Mouse (Mus musculus): Measurements from ENCODE around the gene Fig4. TPM values are rescaled to one million over a fixed set of nuclear protein-coding genes. Genes with fewer than 3 reads are reported as not detected.

The Fig4 gene
- polyA plus RNA-seq, 1 experiment from 2014 or later: 65.9 TPM

DNA sequence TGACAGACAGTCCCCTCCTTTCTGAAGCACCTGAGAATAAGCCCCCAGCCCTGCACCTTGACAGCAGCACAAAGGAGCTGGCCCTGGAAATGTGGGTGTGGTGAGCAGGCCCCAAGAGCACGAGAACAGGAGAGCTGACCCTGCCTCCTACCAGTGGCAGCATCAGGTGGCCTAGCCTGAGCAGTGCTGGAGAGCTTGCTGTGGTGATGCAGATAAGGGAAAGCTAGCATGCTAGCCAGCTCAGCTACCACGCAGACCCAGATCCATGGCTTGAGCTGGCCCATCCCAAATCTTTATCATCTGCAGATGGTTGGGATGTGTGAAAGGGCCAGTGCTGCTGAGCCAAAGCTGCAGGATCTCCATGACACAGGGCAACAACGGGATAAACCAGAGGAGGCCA, 113.7 kb downstream of the Fig4 start:
- Histone ChIP-seq H3K9ac (ENCODE audit: low read length) (no peak overlapping the region), H3K27ac (ENCODE audit: low read length) (no peak overlapping the region), H3K27me3 (ENCODE audit: control insufficient read depth, insufficient read depth, low read length) (no peaks in the 10 kb centered on the region), H3K9me3 (replicated peaks; ENCODE audit: control insufficient read depth, low read length) (no peaks in the 10 kb centered on the region), H3K4me2 (ENCODE audit: low read depth, low read length) (no peak overlapping the region), H3K4me3 (ENCODE audit: low read length) (no peak overlapping the region), H3K4me1 (ENCODE audit: control insufficient read depth, insufficient read depth, low read length) (no peaks in the 10 kb centered on the region), H3K36me3 (ENCODE audit: control insufficient read depth, insufficient read depth) (peaks cover 19% of the 10 kb centered on the region)
- 58% methylated on average over 3 of the region's 3 CpGs for WGBS
- no peak for ATAC-seq (replicated peaks; ENCODE audit: extremely low read depth, insufficient read depth, low FRiP score)

DNA sequence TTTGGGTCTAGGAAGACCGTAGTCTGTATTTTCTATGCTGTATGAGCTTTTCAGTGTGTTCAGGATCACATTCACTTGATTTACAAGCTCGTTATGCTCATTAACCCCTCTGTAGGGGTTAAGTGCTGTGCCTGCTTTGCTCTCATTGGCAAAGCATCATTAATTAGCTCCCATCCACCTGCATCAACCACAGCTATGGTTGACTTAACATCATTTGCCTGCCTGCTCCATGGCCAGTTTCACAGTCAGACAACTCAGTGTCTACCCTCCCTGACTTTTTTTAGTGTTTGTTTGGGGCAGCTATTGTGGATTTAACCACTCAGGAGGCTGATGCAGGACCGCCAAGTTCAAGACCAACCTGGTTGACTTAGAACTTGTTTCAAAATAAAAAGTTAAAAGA, 119.1 kb downstream of the Fig4 start:
- WGBS: 81% methylated on average over 3 of the region's 3 CpGs
- Histone ChIP-seq H3K27me3 (ENCODE audit: control insufficient read depth, insufficient read depth, low read length) (no peaks in the 10 kb centered on the region), H3K27ac (ENCODE audit: low read length) (no peak overlapping the region), H3K36me3 (ENCODE audit: control insufficient read depth, insufficient read depth) (peaks cover 14% of the 10 kb centered on the region), H3K9ac (ENCODE audit: low read length) (no peak overlapping the region), H3K9me3 (replicated peaks; ENCODE audit: control insufficient read depth, low read length) (no peaks in the 10 kb centered on the region), H3K4me3 (ENCODE audit: low read length) (no peak overlapping the region), H3K4me1 (ENCODE audit: control insufficient read depth, insufficient read depth, low read length) (no peaks in the 10 kb centered on the region), H3K4me2 (ENCODE audit: low read depth, low read length) (no peak overlapping the region)
- ATAC-seq (replicated peaks; ENCODE audit: extremely low read depth, insufficient read depth, low FRiP score): no peak

DNA sequence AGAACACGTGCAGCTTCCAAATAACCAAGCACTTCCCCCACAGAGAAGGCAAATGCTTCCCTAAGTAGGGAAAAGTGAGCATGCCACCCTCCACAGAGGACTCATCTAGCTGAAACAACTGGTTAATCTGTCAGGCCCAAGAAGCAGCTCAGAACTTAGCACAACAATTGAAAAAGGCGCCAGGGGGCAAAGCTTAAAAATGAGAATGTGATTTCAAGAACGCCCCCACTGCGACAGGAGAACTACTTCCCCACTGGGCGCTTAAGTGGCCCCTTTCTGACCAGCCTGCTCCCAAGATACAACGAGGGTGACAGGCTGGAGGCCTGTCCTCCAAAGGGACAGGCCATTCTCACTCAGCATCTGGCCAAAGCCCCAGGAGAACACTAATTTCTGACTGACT, 120.4 kb downstream of the Fig4 start:
- Histone ChIP-seq H3K9ac (ENCODE audit: low read length) (no peak overlapping the region), H3K36me3 (ENCODE audit: control insufficient read depth, insufficient read depth) (peaks cover 8% of the 10 kb centered on the region), H3K27ac (ENCODE audit: low read length) (no peak overlapping the region), H3K4me2 (ENCODE audit: low read depth, low read length) (no peak overlapping the region), H3K4me3 (ENCODE audit: low read length) (no peak overlapping the region), H3K4me1 (ENCODE audit: control insufficient read depth, insufficient read depth, low read length) (no peaks in the 10 kb centered on the region), H3K27me3 (ENCODE audit: control insufficient read depth, insufficient read depth, low read length) (no peaks in the 10 kb centered on the region), H3K9me3 (replicated peaks; ENCODE audit: control insufficient read depth, low read length) (no peaks in the 10 kb centered on the region)
- 24% methylated on average over 6 of the region's 6 CpGs for WGBS
- ATAC-seq (replicated peaks; ENCODE audit: extremely low read depth, insufficient read depth, low FRiP score): no peak

DNA sequence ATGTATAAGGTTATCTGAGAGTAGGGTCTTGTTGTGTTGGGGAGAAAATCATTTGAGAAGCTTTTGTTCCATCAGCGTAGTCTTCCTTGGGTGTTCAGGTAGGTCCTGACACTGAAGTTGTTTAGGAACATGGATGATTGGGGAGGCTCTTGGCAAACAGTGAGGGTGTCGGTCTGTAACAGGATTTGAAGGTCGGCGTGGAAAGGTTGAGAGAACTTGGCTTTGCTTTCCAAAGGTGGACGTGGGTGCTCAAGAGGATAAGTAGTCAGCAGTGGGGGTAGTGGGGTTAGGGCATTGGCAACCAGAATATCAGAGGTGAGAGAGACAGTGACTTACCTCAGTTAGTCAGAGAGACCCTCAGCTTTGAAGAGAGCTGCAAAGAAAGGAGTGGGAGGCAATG, 136.9 kb downstream of the Fig4 start:
- H3K4me1 ChIP-seq (ENCODE audit: control insufficient read depth, insufficient read depth, low read length): no peaks in the 10 kb centered on the region
- no peaks in the 10 kb centered on the region for H3K9me3 ChIP-seq (replicated peaks; ENCODE audit: control insufficient read depth, low read length)
- H3K4me3 ChIP-seq (ENCODE audit: low read length): no peak overlapping the region
- ATAC-seq (replicated peaks; ENCODE audit: extremely low read depth, insufficient read depth, low FRiP score): no peak
- WGBS: 79% methylated on average over 5 of the region's 5 CpGs
- no peaks in the 10 kb centered on the region for H3K27me3 ChIP-seq (ENCODE audit: control insufficient read depth, insufficient read depth, low read length)
- H3K27ac ChIP-seq (ENCODE audit: low read length): no peak overlapping the region
- no peak overlapping the region for H3K4me2 ChIP-seq (ENCODE audit: low read depth, low read length)
- H3K36me3 ChIP-seq (ENCODE audit: control insufficient read depth, insufficient read depth): no peaks in the 10 kb centered on the region
- H3K9ac ChIP-seq (ENCODE audit: low read length): no peak overlapping the region

DNA sequence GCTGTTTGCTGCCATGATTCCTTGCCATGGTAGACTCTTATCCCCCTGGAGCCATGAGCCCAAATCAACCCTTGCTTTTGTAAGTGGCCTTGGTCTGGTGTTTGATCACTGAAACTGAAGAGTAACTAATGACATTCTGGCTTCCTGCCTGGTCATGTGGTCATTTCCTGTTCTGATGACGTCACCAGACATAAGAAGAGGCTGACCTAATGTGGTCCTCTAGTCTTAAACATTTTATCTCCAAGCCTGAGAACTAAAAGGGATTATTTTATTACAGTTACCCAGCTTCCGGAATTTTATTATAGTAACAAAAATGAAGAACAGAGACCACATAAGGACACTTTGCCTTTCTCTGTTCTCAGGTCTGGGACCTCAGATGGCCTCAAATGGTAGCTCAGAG, 140.0 kb downstream of the Fig4 start:
- Histone ChIP-seq H3K4me2 (ENCODE audit: low read depth, low read length) (no peak overlapping the region), H3K27ac (ENCODE audit: low read length) (no peak overlapping the region), H3K4me1 (ENCODE audit: control insufficient read depth, insufficient read depth, low read length) (no peaks in the 10 kb centered on the region), H3K9me3 (replicated peaks; ENCODE audit: control insufficient read depth, low read length) (no peaks in the 10 kb centered on the region), H3K9ac (ENCODE audit: low read length) (no peak overlapping the region), H3K27me3 (ENCODE audit: control insufficient read depth, insufficient read depth, low read length) (no peaks in the 10 kb centered on the region), H3K36me3 (ENCODE audit: control insufficient read depth, insufficient read depth) (no peaks in the 10 kb centered on the region), H3K4me3 (ENCODE audit: low read length) (no peak overlapping the region)
- ATAC-seq (replicated peaks; ENCODE audit: extremely low read depth, insufficient read depth, low FRiP score): no peak
- 61% methylated on average over 2 of the region's 2 CpGs for WGBS

DNA sequence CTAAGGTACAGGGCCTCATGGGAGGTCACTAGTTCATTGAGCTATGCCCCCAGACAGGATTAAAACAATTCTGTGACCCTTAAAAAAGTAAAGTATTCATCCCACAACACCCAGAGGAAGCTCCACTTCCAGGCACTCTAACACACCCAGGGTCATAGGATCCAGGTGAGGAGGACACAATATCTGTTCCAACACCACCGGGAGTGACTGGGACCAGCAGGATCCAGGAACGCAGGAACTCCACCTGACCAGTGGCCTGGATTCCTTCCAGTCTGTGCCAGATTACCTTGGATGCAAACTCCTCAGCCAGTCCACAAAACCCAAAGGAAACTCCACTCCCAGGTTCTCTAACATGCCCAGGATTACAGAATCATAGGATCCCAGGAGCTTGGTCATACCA, 145.8 kb downstream of the Fig4 start:
- Histone ChIP-seq H3K4me1 (ENCODE audit: control insufficient read depth, insufficient read depth, low read length) (no peaks in the 10 kb centered on the region), H3K9me3 (replicated peaks; ENCODE audit: control insufficient read depth, low read length) (no peaks in the 10 kb centered on the region), H3K9ac (ENCODE audit: low read length) (no peak overlapping the region), H3K27me3 (ENCODE audit: control insufficient read depth, insufficient read depth, low read length) (no peaks in the 10 kb centered on the region), H3K4me2 (ENCODE audit: low read depth, low read length) (no peak overlapping the region), H3K4me3 (ENCODE audit: low read length) (no peak overlapping the region), H3K36me3 (ENCODE audit: control insufficient read depth, insufficient read depth) (no peaks in the 10 kb centered on the region), H3K27ac (ENCODE audit: low read length) (no peak overlapping the region)
- ATAC-seq (replicated peaks; ENCODE audit: extremely low read depth, insufficient read depth, low FRiP score): no peak
- 87% methylated on average over 2 of the region's 2 CpGs for WGBS

DNA sequence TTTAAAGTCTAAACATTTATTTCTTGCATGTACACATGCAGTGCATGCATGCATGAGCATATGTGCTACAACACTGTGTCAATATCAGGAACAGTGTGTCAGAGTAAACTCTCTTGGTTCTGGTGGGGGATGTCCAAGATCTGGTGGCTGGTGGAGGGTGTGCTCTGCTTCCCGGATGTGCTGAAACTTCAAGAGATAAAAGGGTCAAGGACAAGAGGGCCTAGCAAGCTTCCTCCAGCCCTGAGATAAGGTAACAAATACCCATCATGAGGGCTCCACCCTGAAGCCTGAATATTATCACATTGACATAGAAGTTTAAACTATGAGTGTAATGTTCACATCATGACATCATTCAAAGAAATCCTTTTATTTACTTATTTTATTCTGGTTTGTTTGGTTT, 146.4 kb downstream of the Fig4 start:
- WGBS: 45% methylated on average over 1 of the region's 1 CpGs
- Histone ChIP-seq H3K27me3 (ENCODE audit: control insufficient read depth, insufficient read depth, low read length) (no peaks in the 10 kb centered on the region), H3K36me3 (ENCODE audit: control insufficient read depth, insufficient read depth) (no peaks in the 10 kb centered on the region), H3K4me3 (ENCODE audit: low read length) (no peak overlapping the region), H3K9ac (ENCODE audit: low read length) (no peak overlapping the region), H3K4me2 (ENCODE audit: low read depth, low read length) (no peak overlapping the region), H3K9me3 (replicated peaks; ENCODE audit: control insufficient read depth, low read length) (no peaks in the 10 kb centered on the region), H3K27ac (ENCODE audit: low read length) (no peak overlapping the region), H3K4me1 (ENCODE audit: control insufficient read depth, insufficient read depth, low read length) (no peaks in the 10 kb centered on the region)
- ATAC-seq (replicated peaks; ENCODE audit: extremely low read depth, insufficient read depth, low FRiP score): no peak

DNA sequence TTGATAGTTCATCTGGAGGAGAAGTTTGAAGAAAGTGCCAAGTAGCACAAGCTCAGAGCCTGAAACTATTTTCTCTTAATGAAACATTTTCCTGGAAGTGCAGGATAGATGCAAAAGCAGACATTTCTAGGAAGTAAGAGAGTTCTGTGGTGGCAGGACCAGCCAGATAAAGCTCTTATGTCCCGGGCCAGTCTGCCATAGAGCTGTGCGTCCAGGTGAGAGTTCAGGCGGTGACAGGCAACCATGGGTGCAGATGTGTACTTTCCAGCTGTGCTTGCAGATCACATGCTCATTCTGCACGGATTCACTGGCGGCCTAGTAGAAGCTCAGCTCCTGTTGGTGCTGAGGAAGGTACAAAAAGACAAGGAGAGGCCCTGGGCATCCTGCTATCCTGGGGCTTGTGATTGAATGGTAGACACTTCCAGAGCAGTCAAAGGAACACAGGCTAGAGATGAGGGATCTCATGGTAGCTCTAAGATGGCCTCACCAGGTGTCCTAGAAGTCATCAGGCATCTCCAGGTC, 149.8 kb downstream of the Fig4 start:
- 80% methylated on average over 5 of the region's 5 CpGs for WGBS
- no peak overlapping the region for H3K4me2 ChIP-seq (ENCODE audit: low read depth, low read length)
- H3K9me3 ChIP-seq (replicated peaks; ENCODE audit: control insufficient read depth, low read length): no peaks in the 10 kb centered on the region
- no peaks in the 10 kb centered on the region for H3K4me1 ChIP-seq (ENCODE audit: control insufficient read depth, insufficient read depth, low read length)
- no peak overlapping the region for H3K9ac ChIP-seq (ENCODE audit: low read length)
- no peaks in the 10 kb centered on the region for H3K27me3 ChIP-seq (ENCODE audit: control insufficient read depth, insufficient read depth, low read length)
- ATAC-seq (replicated peaks; ENCODE audit: extremely low read depth, insufficient read depth, low FRiP score): no peak
- H3K27ac ChIP-seq (ENCODE audit: low read length): no peak overlapping the region
- H3K36me3 ChIP-seq (ENCODE audit: control insufficient read depth, insufficient read depth): no peaks in the 10 kb centered on the region
- H3K4me3 ChIP-seq (ENCODE audit: low read length): no peak overlapping the region

DNA sequence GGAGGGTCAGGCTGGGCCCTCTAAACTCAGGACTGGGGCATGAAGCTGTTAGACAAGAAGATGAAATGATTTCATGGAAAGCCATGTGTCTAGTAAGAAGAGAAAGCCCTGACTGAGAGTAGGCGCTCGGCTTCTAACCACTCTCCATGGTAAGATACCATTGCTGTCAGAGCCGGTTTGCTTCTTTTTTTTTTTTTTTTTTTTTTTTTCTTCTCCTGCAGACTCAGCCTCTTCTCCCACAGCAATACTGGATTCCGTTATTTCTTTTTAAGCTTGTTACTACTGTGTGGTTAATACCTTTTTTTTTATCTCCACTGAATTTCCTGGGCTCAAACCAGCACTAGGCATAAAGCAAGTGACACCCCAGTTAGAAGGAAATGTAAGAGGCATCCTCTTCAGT, 151.2 kb downstream of the Fig4 start:
- ATAC-seq (replicated peaks; ENCODE audit: extremely low read depth, insufficient read depth, low FRiP score): no peak
- Histone ChIP-seq H3K4me3 (ENCODE audit: low read length) (no peak overlapping the region), H3K4me2 (ENCODE audit: low read depth, low read length) (no peak overlapping the region), H3K36me3 (ENCODE audit: control insufficient read depth, insufficient read depth) (no peaks in the 10 kb centered on the region), H3K27me3 (ENCODE audit: control insufficient read depth, insufficient read depth, low read length) (no peaks in the 10 kb centered on the region), H3K4me1 (ENCODE audit: control insufficient read depth, insufficient read depth, low read length) (no peaks in the 10 kb centered on the region), H3K9me3 (replicated peaks; ENCODE audit: control insufficient read depth, low read length) (no peaks in the 10 kb centered on the region), H3K9ac (ENCODE audit: low read length) (no peak overlapping the region), H3K27ac (ENCODE audit: low read length) (no peak overlapping the region)
- WGBS: 60% methylated on average over 4 of the region's 4 CpGs

DNA sequence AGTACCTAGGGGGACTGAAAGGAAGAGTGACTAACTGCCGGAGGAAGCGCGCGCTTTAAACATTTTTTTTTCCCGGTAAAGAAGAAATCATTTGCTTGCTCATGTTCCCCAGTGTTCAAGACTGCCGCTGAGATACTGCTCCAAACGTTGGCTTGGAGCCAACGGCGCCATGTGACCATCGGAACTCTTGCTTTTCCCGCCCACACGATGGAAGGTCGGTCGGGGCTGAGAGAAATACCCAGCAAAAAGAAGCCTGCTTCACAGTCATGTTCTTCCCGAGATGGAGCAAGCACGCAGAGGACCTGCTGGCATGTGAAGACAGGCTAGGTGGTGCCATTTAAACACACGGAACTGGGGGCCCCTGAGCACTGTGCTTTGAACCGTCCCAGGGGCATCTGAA, 151.6 kb downstream of the Fig4 start:
- H3K4me3 ChIP-seq (ENCODE audit: low read length): no peak overlapping the region
- H3K27ac ChIP-seq (ENCODE audit: low read length): no peak overlapping the region
- no peaks in the 10 kb centered on the region for H3K4me1 ChIP-seq (ENCODE audit: control insufficient read depth, insufficient read depth, low read length)
- H3K36me3 ChIP-seq (ENCODE audit: control insufficient read depth, insufficient read depth): no peaks in the 10 kb centered on the region
- no peaks in the 10 kb centered on the region for H3K27me3 ChIP-seq (ENCODE audit: control insufficient read depth, insufficient read depth, low read length)
- WGBS: 52% methylated on average over 18 of the region's 18 CpGs
- H3K9ac ChIP-seq (ENCODE audit: low read length): no peak overlapping the region
- ATAC-seq (replicated peaks; ENCODE audit: extremely low read depth, insufficient read depth, low FRiP score): no peak
- H3K9me3 ChIP-seq (replicated peaks; ENCODE audit: control insufficient read depth, low read length): no peaks in the 10 kb centered on the region
- peak overlapping the region; percentile 10; the same call in 1 of the 2 replicates for H3K4me2 ChIP-seq (ENCODE audit: low read depth, low read length)

Measured in heart, embryonic 16.5 days (tissue).